Mouse (Mus musculus) CH12.LX (cell line): ENCODE data around the gene Creg1. TPM values are rescaled to one million over a fixed set of nuclear protein-coding genes. Genes with fewer than 3 reads are reported as not detected.

Source experiments
- DNase-seq: peaks from one replicate; pipeline ENCODE4 v3.0.0-alpha.2; 2013; ENCODE audit errors: extremely low read depth
- H3K27ac ChIP-seq: 2 replicates; pipeline ENCODE4 v1.5.1; 2012; ENCODE audit warnings: low read depth, mild to moderate bottlenecking, control low read depth, moderate library complexity; ENCODE audit not compliant: insufficient read depth
- H3K27me3 ChIP-seq: replicated peaks from 2 replicates; pipeline ENCODE3; 2012; ENCODE audit warnings: inconsistent platforms
- H3K36me3 ChIP-seq, 2 experiments: replicated peaks in 1 of 2; 2 replicates each; pipeline versions ENCODE3 to v1.6.1; 2012; ENCODE audit warnings: inconsistent platforms in 1 of 2, low read length in 1 of 2, mild to moderate bottlenecking in 1 of 2, mixed read lengths in 1 of 2, moderate library complexity in 1 of 2; ENCODE audit not compliant: control insufficient read depth in 1 of 2, insufficient read depth in 1 of 2
- H3K4me1 ChIP-seq, 2 experiments: 2 replicates each; pipeline ENCODE4 v1.6.1; 2012; ENCODE audit warnings: inconsistent platforms in 1 of 2, moderate library complexity in 1 of 2; ENCODE audit not compliant: insufficient read depth in 2 of 2, control insufficient read depth in 1 of 2
- H3K4me2 ChIP-seq: 2 replicates; pipeline ENCODE4 v1.6.1; 2012; ENCODE audit warnings: low read depth, mild to moderate bottlenecking, control low read depth; ENCODE audit not compliant: poor library complexity, insufficient read depth, severe bottlenecking
- H3K4me3 ChIP-seq, 3 experiments: fragments of 150-350 bp in 1 of 3; sonication (generic) in 1 of 3; replicated peaks in 1 of 3; 2 replicates each; pipeline versions ENCODE3 to v1.5.1; 2011 to 2012; ENCODE audit warnings: low read depth in 2 of 3, low read length in 2 of 3, mild to moderate bottlenecking in 2 of 3, moderate library complexity in 2 of 3, control low read depth in 1 of 3, improper control_type of control experiment in 1 of 3, inconsistent platforms in 1 of 3, mixed read lengths in 1 of 3; ENCODE audit not compliant: poor library complexity in 1 of 3
- H3K79me2 ChIP-seq: replicated peaks from 2 replicates; pipeline ENCODE4 v1.6.1; 2012; ENCODE audit warnings: mild to moderate bottlenecking, moderate library complexity; ENCODE audit not compliant: control insufficient read depth, poor library complexity, insufficient read depth, severe bottlenecking; ENCODE audit errors: extremely low read depth
- H3K9ac ChIP-seq: 2 replicates; pipeline ENCODE4 v1.6.1; 2012; ENCODE audit warnings: low read depth, mild to moderate bottlenecking, control low read depth, moderate library complexity; ENCODE audit not compliant: insufficient read depth
- H3K9me3 ChIP-seq: replicated peaks from 2 replicates; pipeline ENCODE3; 2012; ENCODE audit warnings: low read length, inconsistent platforms, mixed read lengths
- BHLHE40 ChIP-seq: IDR thresholded peaks from 2 replicates; pipeline ENCODE4 v1.6.1; 2011; ENCODE audit warnings: mild to moderate bottlenecking, low read depth, low read length, improper control_type of control experiment
- CHD2 ChIP-seq: IDR thresholded peaks from 2 replicates; pipeline ENCODE4 v1.6.1; 2011; ENCODE audit warnings: low read length, improper control_type of control experiment
- E2F4 ChIP-seq: IDR thresholded peaks from 2 replicates; pipeline ENCODE4 v1.6.1; 2011; ENCODE audit warnings: low read depth, low read length, improper control_type of control experiment; ENCODE audit not compliant: insufficient replicate concordance
- ELF1 ChIP-seq: IDR thresholded peaks from 2 replicates; pipeline ENCODE4 v1.6.1; 2014; ENCODE audit warnings: low read depth, mild to moderate bottlenecking, inconsistent platforms, low read length, improper control_type of control experiment
- EP300 ChIP-seq: IDR thresholded peaks from 2 replicates; pipeline ENCODE4 v1.6.1; 2011; ENCODE audit warnings: low read length, improper control_type of control experiment
- ETS1 ChIP-seq: conservative IDR thresholded peaks from 2 replicates; pipeline ENCODE4 v1.6.1; 2012; ENCODE audit warnings: low read depth, mild to moderate bottlenecking, inconsistent platforms, low read length, improper control_type of control experiment, moderate library complexity
- IRF4 ChIP-seq: IDR thresholded peaks from 2 replicates; pipeline ENCODE4 v1.6.1; 2014; ENCODE audit warnings: low read depth, mild to moderate bottlenecking, inconsistent platforms, low read length, improper control_type of control experiment
- JUN ChIP-seq: IDR thresholded peaks from 2 replicates; pipeline ENCODE4 v1.6.1; 2011; ENCODE audit warnings: low read depth, mild to moderate bottlenecking, low read length, improper control_type of control experiment, moderate library complexity; ENCODE audit not compliant: insufficient read depth
- KAT2A ChIP-seq: IDR thresholded peaks from 2 replicates; pipeline ENCODE4 v1.6.1; 2012; ENCODE audit warnings: low read length, improper control_type of control experiment, inconsistent platforms; ENCODE audit not compliant: insufficient replicate concordance
- MAX ChIP-seq: IDR thresholded peaks from 2 replicates; pipeline ENCODE4 v1.6.1; 2011; ENCODE audit warnings: low read length, improper control_type of control experiment
- MXI1 ChIP-seq: IDR thresholded peaks from 2 replicates; pipeline ENCODE4 v1.6.1; 2011; ENCODE audit warnings: mild to moderate bottlenecking, low read depth, low read length, improper control_type of control experiment
- NRF1 ChIP-seq: IDR thresholded peaks from 2 replicates; pipeline ENCODE4 v1.6.1; 2014; ENCODE audit warnings: low read depth, mild to moderate bottlenecking, inconsistent platforms, low read length, improper control_type of control experiment, moderate library complexity
- PAX5 ChIP-seq: IDR thresholded peaks from 2 replicates; pipeline ENCODE4 v1.6.1; 2012; ENCODE audit warnings: low read length, inconsistent platforms, mixed read lengths
- POLR2A ChIP-seq: IDR thresholded peaks from 2 replicates; pipeline ENCODE4 v1.6.1; 2011; ENCODE audit warnings: low read depth, mild to moderate bottlenecking, improper control_type of control experiment, low read length
- SIN3A ChIP-seq: IDR thresholded peaks from 2 replicates; pipeline ENCODE4 v1.6.1; 2012; ENCODE audit warnings: low read length, improper control_type of control experiment, inconsistent platforms
- SMC3 ChIP-seq: IDR thresholded peaks from 2 replicates; pipeline ENCODE4 v1.6.1; 2011; ENCODE audit warnings: low read depth, low read length, improper control_type of control experiment
- USF1 ChIP-seq: IDR thresholded peaks from 2 replicates; pipeline ENCODE4 v1.6.1; 2014; ENCODE audit warnings: low read depth, mild to moderate bottlenecking, inconsistent platforms, low read length, improper control_type of control experiment
- ZC3H11A ChIP-seq: IDR thresholded peaks from 2 replicates; pipeline ENCODE4 v1.6.1; 2012; ENCODE audit warnings: low read depth, mild to moderate bottlenecking, inconsistent platforms, low read length, improper control_type of control experiment
- ZKSCAN1 ChIP-seq: IDR thresholded peaks from 2 replicates; pipeline ENCODE4 v1.6.1; 2012; ENCODE audit warnings: low read depth, inconsistent platforms, low read length, improper control_type of control experiment, borderline replicate concordance
- dilution Hi-C: fragments of 300-500 bp; cut with MboI; formaldehyde crosslinking; loops from 2 replicates; pipeline ENCODE4 v1.14.3; 2020; ENCODE audit warnings: low sequenced_read_pairs; ENCODE audit not compliant: extremely low pct_unique_long_range_greater_than_20kb, extremely low pct_ligation_motif_present
- in situ Hi-C: fragments of 300-500 bp; cut with MboI; formaldehyde crosslinking; loops from 3 replicates; pipeline ENCODE4 v1.14.3; 2019; ENCODE audit warnings: low sequenced_read_pairs, low pct_ligation_motif_present, low pct_unique_long_range_greater_than_20kb, mixed read lengths
- polyA plus RNA-seq: library from polyadenylated mRNA; unstranded; fragments of >175 nt; gene quantifications from 2 replicates; pipeline ENCODE4 v1.2.1, GENCODE M21; 2012; ENCODE audit warnings: low read depth; ENCODE audit not compliant: insufficient read length
- total RNA-seq, 2 experiments: library from RNA; depleted of rRNA; stranded (reverse); fragments of 300-350 nt in 1 of 2; fragments of >200 nt in 1 of 2; gene quantifications; 2 replicates each; pipeline ENCODE4 v1.2.3; 2012 to 2014

Creg1 gene
- total and polyA plus RNA-seq, 3 experiments: 22.3 to 44.3 (median 38.2) TPM

DNA sequence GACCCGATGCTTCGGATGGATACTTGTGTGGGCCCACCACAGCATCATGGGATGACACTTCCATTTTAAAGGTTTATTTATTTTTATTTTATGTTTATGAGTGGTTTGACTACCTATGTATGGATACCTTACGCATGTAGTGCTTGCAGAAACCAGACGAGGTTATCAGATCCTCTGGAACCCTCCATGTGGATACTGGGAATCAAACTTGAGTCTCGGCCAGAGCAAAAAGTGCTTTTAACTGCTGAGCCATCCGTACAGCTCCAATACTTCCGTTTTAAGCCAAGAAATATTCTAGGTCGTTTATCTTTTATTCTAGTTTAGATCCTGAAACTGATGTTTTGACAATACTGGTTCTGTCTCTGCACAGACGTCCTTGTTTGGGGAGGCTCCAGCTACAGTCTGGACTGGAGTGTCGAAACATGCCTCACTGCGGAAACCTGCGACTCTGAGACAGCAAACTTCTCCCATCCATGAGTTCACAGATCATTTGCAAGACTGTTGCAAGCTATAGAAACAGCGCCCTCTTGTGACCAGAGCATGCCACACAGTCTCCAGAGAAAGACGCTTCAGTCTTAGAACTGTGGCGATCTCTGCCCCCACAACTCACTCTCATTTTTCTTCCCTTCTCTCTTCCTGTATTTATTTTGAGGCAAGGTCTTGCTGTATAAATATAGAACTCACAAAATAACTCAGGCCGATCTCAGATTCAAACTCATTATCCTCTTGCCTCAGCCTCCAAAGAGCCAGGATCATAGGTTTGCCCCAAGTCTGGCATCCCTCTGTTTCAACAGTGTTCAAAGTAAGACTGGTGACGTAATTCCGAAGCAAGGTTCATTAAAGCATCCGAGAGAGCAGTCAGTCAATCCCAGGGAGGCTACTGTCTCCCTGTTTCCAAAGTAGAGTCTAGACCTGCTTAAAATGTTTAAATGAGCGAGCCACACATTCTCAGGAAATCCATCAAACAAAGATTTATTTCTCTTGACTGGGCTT, 27.4 kb upstream of the Creg1 start (continued):
- no peak for TF ChIP-seq PAX5
- peak; percentile 76 for TF ChIP-seq MAX
- no peak for TF ChIP-seq USF1
- TF ChIP-seq IRF4: peak; percentile 56
- no peak; the same call in 1 of the 2 replicates for TF ChIP-seq ETS1
- TF ChIP-seq MXI1: peak; percentile 72
- TF ChIP-seq ELF1: 0 out of 2 replicates have a peak, but pooled peaks have one; percentile 36
- no peak for TF ChIP-seq JUN
- TF ChIP-seq ZC3H11A: peak; percentile 98
- no peak for TF ChIP-seq POLR2A
- TF ChIP-seq KAT2A: no peak
- no peak for TF ChIP-seq EP300
- TF ChIP-seq CHD2: no peak
- TF ChIP-seq, all 38 proteins: peak for 16

DNA sequence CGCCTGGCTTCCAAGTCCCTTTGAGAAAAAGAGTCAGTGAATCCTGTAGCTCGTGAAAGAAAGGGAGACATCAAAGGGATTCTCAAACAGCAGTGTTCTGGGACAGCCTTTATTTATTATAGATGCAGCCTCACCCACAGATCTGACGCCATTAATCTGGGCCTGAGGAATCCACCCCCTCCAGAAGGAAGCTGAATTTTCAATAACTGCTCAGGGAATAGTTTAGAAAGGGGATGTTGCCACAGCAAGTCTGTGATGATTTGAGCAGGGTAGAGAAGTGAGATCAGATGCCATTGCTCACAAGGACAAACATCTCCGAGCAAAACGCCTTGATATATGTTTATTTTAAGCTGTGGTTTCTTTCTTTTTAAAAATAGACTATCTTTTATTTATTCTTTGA, 26.1 kb upstream of the Creg1 start:
- Histone ChIP-seq H3K27me3 (no peaks in the 10 kb centered on the region), H3K36me3 (no peaks in the 10 kb centered on the region), H3K79me2 (no peaks in the 10 kb centered on the region), H3K4me3 (no peak overlapping the region), H3K9ac (no peak overlapping the region), H3K4me1 (peaks cover 0 to 13% of the 10 kb centered on the region in 2 experiments; a peak in 2 of 4 replicates), H3K9me3 (no peaks in the 10 kb centered on the region), H3K4me2 (no peak overlapping the region), H3K27ac (no peak overlapping the region)
- TF ChIP-seq ETS1 (no peak), ZKSCAN1 (no peak), SIN3A (no peak), E2F4 (no peak), BHLHE40 (no peak), IRF4 (no peak), KAT2A (no peak), SMC3 (no peak), NRF1 (no peak)
- in situ Hi-C loops (loop anchor here (5.0 kb wide), 2 partner anchors 75 to 155 kb away; no protein-coding TSS in a partner anchor), dilution Hi-C loops (no loop called here)
- DNase-seq: no peak
